In the genomic region with DNA sequence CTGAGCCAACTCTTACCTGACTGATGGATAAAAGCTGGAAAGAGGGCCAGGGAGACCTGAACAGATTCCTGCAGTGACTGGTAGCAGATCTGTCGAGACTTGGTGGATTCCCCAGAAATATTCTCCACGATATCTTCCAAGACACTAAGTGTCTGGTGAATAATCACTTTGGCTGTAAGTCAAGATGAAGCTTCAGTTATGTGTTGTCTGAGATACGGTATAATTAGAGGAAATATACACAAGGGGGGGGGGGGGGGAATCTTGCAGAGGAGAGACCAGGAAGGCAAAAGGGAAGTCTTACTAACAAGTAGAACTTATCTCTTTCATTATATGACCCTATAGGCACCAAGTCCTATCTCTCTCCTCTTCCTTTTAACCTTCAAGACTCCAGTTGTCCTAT, we compare ENCODE assay signal across 23 mouse cellular contexts. TPM values are rescaled to one million over a fixed set of nuclear protein-coding genes. Genes with fewer than 3 reads are reported as not detected.
"Had no signal": no experiment of that assay in that cellular context is flagged by ENCODE, and none has a peak within 500 bp of the region (broad histone marks: within the 10 kb centered on the region; RNA-seq: fewer than 3 reads in every experiment).

No protein-coding gene starts in this region.

- DNase-seq: liver, embryonic 13.5 days; liver, postnatal 0 days; lung, postnatal 14 days; lung, postnatal 36 days; midbrain, embryonic 14.5 days; retina, postnatal 1 day; right cerebral cortex, adult 18-20 months; right cerebral cortex, postnatal 25 days; right cerebral cortex, postnatal 4 days; spleen, adult 18-20 months; thymus, adult 18-20 months; thymus, postnatal 14 days; thymus, postnatal 36 days had no signal

- H3K27me3 ChIP-seq: liver, embryonic 13.5 days; liver, embryonic 15.5 days; lung, embryonic 15.5 days; megakaryocyte, embryonic 14.5 days; midbrain, embryonic 12.5 days; neural tube, embryonic 12.5 days had no signal

- H3K27ac ChIP-seq: liver, embryonic 13.5 days; liver, embryonic 15.5 days; lung, embryonic 15.5 days; macrophage; midbrain, embryonic 12.5 days; neural tube, embryonic 12.5 days had no signal

- ATAC-seq: liver, postnatal 0 days; lung, postnatal 0 days; midbrain, embryonic 16.5 days had no signal

- H3K4me2 ChIP-seq: liver, embryonic 11.5 days; liver, embryonic 13.5 days; liver, embryonic 15.5 days; lung, embryonic 15.5 days; midbrain, embryonic 12.5 days; neural tube, embryonic 12.5 days had no signal

- H3K9me3 ChIP-seq: liver, embryonic 13.5 days; liver, embryonic 15.5 days; lung, embryonic 15.5 days; megakaryocyte, embryonic 14.5 days; midbrain, embryonic 12.5 days; neural tube, embryonic 12.5 days had no signal

- H3K4me3 ChIP-seq: liver, embryonic 13.5 days; liver, embryonic 15.5 days; lung, embryonic 15.5 days; megakaryocyte, embryonic 14.5 days; midbrain, embryonic 12.5 days; neural tube, embryonic 12.5 days had no signal

- H3K4me1 ChIP-seq: liver, embryonic 15.5 days; lung, embryonic 15.5 days; megakaryocyte, embryonic 14.5 days; midbrain, embryonic 12.5 days; neural tube, embryonic 12.5 days had no signal

- H3K9ac ChIP-seq: liver, embryonic 13.5 days; liver, embryonic 15.5 days; liver, postnatal 0 days; lung, embryonic 15.5 days; midbrain, embryonic 12.5 days; neural tube, embryonic 12.5 days had no signal

RNA-seq across cellular contexts. Expression of a gene that starts 27.7 kb away (rescaled TPM):
- polyA plus RNA-seq: thymus, postnatal 0 days had no signal
